Mouse (Mus musculus) ES-E14 (cell line): Measurements from ENCODE around the gene Ppara.

Source experiments
- MAFK ChIP-seq: IDR thresholded peaks from 2 replicates; pipeline ENCODE4 v1.6.1; 2014; ENCODE audit warnings: mild to moderate bottlenecking, low read depth, low read length, inconsistent platforms; ENCODE audit not compliant: insufficient read depth
- ZNF384 ChIP-seq: IDR thresholded peaks from 2 replicates; pipeline ENCODE4 v1.6.1; 2012; ENCODE audit warnings: low read depth, low read length, inconsistent platforms

- no peak for TF ChIP-seq MAFK
- TF ChIP-seq ZNF384, result no peak
Measured at GRCm38 (mm10) chr15:85732604-85732968, 2.2 kb upstream of the Ppara start.
